Mouse (Mus musculus): ENCODE results near the gene Cuedc2. TPM values are rescaled to one million over a fixed set of nuclear protein-coding genes. Genes with fewer than 3 reads are reported as not detected.

Gene Cuedc2
- total RNA-seq (2021), result 100 to 1,000 TPM; 221 to 222 TPM

DNA sequence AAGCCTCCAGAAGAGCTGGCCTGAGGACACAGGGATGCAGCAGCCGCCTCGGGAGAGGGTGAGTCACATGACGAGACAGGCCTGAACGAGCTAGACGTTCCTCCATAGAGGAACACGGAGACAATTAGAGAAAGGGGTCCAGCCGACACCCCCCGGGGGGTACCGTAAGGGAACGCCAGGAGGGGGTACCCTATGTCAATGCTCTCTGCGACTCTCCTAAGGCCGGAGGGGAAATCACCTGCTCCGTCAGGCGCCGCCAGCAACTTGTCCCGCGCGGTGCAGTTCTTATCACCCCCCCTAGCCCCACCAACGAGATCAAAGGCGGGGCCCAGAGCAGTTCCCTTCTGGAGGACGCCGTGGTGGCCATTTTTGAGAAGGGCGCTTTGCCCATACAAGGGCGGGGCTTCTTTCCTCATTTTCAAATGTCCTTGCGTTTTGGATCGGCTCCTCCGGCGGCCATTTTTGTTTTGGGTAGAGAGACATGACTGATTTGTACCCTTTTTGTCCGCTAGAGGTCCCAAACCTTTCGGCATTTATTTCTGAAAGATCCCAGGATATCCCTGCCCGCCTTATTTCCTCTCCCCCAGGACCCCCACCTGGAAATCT is at the start of gene Cuedc2:
Gene Cuedc2, minus strand, starts transcription at position 372 of the 606 bp plus-strand sequence.
- DNase-seq, result peak; percentile 97
- intact Hi-C loops (cut with DNase I), result no loop called here

DNA sequence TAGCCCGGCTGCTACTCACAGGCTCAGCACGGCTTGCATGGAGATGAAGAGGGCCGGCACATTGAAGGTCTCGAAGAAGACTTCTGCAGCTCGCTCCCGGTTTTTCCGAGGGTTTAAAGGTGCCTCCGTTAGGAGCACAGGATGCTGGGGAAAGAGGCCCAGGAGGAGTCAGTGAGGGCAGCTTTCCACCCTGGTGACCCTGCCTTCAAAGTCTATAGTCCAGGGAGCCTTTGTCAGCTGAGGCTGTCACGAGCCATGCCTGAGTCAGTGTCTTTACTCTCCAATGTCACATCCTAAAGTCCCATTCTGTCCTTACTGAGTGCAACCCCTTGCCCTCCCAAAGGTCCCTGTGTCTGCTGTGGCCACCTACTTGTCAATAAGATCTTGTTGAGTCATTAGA is 43.8 kb upstream of the Cuedc2 start:
- DNase-seq, result no peak
- intact Hi-C loops (cut with DNase I), result no loop called here

DNA sequence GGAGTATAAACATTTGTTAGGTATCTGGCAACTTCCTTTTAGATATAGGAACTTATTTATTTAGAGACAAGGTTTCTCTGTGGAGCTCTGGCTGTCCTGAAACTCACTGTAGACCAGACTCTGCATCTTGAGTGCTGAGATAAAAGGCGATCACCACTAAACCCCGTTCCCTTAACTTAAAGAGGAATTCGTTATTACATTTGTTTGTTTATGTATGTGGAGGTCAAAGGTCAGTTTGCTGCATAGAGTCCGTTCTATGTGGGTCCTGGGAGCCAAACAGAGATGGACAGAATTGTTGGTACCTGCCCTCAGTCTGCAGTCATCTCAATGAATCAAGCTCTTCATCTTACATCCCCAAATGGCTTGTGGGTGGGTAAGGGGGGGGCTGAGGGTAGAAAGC is 37.4 kb upstream of the Cuedc2 start:
- DNase-seq, result no peak
- intact Hi-C loops (cut with DNase I), result no loop called here

DNA sequence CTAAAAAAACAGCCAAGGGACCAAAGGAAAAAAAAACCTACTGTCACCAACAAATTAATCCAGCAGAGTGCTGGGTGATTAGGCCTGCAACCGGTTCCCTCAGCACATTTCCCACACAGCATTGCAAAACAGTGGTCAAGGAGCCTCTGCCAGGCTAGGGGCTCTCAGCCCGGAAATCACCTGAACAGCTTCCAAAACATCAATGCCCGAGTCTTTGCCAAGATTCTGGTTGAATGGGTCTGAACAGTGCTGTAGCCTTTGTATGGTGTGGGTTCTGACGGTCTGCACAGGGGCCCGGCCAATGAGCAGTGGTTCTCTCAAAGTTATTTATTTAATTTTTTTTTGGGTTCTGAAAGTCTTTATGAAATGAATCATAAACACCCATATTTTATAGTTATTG is 37.0 kb upstream of the Cuedc2 start:
- intact Hi-C loops (cut with DNase I), result no loop called here
- peak; percentile 45 for DNase-seq

DNA sequence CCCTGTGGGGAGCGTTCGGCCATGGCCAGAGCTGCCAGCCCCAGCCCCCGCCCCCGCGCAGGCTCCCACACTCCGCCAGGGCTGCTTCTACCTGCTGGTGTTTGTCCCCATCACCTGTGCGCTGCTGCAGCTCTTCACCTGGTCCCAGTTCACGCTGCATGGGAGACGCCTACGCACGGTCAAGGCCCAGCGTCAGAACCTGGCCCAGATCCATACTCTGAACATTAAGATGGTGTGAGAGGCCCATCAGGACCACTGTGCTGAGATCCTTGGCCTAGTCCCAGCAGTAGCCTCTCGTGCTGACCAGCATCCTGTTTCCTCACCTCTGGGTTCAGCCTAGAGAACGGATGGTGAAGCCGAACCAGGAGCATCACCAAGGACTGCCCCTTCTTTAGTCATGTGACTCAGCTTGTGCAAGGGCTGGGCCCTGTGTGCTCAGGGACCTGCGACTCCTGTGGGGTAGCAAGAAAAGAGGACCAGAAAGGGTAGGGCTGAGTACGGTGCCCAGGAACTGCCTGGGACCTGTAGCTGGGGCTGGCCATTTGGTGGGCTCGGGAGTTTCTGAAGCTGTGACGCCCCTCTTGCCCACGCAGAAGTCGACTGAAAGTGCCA is 36.1 kb upstream of the Cuedc2 start:
- intact Hi-C loops (cut with DNase I), result no loop called here
- DNase-seq, result no peak

DNA sequence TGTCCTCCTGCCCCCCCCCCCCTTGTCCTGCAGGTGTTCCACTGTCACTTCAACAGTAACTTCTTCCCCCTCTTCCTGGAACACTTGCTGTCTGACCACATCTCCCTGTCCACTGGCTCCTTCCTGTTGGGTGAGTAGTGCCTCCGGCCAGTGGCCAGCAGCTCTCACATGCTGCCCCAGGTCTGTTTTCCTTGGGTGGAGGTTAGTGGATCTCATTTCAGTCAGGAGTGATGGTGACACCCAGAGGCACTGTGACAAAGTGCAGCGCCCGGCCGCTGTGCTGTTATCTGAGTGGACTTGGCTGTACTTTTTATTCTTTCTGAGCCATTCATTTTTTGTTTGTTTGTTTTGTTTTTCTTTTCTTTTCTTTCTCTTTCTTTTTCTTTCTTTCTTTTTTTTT is 30.7 kb upstream of the Cuedc2 start:
- DNase-seq, result peak; percentile 62
- intact Hi-C loops (cut with DNase I), result no loop called here

DNA sequence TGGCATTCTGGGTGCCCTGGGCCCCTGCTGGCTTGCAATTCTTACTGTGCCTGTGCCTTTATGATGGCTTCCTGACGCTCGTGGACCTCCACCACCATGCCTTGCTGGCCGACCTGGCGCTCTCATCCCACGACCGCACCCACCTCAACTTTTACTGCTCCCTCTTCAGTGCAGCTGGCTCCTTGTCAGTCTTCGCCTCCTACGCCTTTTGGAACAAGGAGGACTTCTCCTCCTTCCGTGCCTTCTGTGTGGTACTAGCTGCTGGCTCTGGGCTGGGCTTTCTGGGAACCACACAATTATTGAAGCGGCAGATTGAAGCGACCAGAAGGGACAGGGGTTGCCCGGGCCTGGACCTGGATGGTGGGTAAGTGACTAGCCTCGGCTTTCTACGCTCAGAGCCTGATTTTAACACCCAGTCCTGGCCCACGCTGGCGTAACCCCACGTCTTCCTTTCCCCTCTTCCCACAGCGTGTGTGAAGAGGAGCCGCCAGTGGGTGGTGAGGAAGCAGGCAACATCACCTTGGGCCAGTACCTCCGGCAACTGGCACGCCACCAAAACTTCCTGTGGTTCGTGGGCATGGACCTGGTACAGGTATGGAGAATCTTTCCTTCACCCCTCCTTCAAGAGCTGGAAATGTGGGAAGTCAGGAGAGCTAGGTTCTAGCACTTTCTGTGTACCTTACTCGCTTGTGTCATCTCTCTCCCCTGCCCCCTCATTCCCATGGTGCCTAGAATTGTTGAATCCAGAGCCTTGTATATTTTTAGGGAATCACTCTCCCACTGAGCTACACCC is 29.5 kb upstream of the Cuedc2 start:
- DNase-seq, result no peak
- intact Hi-C loops (cut with DNase I), result no loop called here

DNA sequence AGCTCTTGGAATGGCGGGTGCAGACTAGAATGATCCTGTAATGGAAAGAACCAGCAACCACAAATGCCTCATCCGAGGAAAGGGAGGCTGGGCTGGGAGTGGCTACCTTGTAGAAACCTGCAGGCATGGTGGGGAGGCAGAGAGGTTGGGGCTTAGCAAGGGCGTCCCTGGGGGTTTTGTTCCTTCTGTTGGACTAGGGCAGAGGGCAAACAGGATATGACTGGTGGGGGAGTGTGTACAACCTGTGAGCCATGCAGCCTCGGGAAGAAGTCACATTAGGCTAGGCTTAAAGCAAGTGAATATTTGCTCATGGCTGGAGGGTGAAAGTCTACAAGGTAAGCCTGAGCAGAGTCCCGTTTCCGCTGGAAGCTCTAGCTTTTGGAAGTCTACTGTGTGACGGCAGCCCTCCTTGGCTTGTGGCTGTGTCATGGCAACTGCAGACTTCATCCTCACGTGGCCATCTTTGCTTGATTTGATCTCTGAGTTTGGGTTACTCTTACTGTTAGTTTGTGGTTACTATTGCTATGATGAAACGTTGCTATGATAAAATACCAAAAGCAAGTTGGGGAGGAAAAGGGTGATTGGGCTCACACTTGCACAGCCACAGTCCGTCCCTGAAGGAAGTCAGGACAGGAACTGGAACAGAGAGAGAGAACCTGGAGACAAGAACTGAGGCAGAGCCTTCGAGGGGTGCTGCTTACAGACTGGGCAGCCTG is 24.9 kb upstream of the Cuedc2 start:
- intact Hi-C loops (cut with DNase I), result no loop called here
- no peak for DNase-seq

DNA sequence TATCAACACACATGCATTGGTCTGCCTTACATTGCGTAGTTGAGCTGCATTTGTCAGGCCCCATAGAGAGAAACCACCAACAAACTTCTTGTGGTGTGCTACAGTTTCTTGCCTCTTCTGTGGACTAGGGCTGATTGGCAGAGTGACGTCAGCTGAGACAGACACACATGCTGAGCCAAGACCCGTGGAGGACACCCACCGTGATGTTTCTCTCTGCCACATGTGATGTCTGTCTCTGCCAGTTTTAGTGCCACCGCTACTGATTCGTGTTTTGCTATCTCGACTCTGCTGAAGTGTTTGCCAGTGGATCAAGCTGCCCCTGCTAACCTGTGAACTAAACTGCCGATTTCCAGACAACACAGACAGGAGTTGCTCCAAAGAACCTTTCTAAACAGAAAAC is 23.6 kb upstream of the Cuedc2 start:
- no peak for DNase-seq
- intact Hi-C loops (cut with DNase I), result no loop called here

DNA sequence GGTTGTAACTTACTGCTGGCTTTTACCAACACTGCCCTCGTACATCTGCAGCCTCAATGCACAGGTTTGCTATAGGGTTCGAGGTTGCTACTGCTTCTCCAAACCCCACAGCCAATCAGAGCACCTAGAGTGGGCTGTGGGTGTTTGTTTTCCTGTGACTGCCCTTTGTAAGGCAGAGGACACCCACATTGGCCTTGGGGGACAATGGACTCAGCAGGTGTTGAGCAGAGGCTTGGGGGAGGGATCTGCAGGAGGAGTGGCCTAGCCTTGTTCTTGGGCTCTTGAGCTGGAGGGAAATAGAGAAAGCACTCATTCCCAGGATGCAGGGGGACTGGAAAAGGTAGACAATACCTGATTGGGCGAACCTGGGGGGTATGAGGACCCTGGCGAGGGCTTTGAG is 19.9 kb upstream of the Cuedc2 start:
- no peak for DNase-seq
- intact Hi-C loops (cut with DNase I), result no loop called here

DNA sequence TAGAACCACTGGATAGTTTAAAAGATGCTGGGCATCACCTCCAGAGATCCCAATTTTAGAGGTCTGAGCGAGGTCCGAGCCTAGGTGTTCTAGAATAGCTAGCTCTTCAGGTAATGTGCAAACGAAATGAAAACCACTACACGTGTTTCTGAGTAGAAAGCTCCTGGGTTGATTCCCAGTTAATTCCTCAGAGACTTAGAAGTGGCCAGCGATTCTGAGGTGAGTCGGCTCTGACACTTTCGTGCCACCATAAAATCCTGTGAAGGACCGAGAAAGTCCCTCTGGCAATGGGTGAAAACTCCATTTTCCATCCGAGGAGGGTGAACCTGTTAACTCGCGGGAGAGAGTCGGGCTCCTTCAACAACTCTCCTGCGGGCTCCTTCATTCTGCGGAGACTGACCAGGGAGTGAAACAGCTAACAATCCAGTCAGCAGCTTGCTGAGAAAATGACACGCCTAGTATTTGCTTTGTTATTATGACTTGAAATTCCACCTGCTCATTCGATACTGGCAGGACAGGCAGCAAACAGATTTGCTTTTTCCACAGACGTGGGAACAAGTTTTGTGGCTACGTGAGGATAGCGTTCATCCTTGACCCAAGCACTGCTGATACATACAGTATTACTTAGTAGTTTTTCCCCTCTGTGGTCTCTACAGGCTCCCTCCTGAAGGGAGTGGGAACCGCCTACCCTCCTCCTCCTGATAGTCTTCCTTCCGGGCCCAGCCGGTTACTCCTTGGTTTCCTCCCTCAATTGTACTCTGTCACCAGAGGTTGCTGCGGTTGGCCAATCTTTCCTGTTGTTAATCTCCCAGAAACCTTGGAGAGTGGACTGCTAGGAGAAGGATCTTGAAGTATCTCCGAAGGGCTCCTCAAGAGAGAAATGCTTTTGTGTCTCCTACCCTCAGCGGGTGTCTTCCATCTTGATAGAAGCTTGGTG is 19.1 kb upstream of the Cuedc2 start:
- intact Hi-C loops (cut with DNase I), result no loop called here
- DNase-seq, result no peak

DNA sequence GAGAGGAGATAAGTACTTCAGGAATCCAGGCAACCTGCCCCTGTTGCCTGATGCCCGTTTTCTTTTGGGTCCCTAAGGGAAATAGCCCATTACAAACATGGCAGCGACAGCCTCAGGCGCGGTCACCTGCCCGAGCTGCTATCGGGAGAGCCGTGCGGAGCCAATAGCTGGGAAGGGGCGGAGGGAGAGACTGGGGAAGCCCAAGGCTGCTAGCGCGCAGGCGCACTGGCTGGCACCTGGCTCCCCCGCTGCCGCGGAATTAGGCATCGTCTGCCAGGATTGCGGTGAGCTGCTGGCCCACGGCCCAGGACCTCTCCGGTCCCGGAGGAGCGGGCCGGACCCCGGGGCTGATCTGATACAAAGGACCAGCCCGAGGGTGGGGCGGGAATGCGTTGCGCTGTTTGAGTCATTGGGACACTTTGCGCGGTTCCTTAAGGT is 18.2 kb upstream of the Cuedc2 start:
- intact Hi-C loops (cut with DNase I), result no loop called here
- peak; percentile 91 for DNase-seq

DNA sequence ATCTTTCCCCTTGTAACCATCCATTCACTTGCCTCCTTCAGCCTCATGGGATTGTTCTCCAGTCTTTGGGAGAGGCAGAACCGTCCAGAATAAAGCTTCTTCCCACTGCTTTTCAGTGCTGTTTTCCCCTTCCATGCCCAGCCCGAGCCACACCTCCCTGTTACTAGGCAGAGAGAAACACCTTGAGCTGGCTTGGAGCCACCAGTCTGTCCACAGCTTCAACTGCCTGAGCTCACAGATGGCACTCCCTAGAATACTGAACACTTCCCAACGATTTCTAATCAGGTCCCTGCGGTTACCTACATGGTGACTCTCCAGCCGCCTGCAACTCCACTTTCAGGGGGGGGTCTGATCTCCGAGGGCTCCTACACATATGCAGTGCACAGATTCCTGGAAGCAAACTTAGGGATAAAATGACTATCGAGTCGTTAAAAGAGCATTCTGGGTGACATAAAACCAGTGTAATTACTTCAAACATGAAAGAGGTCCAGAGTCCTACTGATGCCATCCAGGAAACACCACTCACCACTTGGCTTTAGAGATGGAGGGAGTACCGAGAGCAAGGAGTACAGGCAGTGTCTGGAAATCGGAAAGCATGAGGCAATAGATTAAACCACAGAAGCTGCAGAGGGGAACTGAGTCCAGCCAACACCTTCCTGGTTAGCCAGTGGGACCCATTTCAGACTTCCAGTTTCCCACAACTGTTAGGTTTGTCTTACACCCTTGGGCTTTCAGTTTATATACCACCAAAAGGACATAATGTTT is 11.8 kb upstream of the Cuedc2 start, which contains the start of gene 2310034G01Rik:
Gene 2310034G01Rik, minus strand, starts transcription at position 135 of the 765 bp plus-strand sequence.
- intact Hi-C loops (cut with DNase I), result no loop called here
- DNase-seq, result no peak

DNA sequence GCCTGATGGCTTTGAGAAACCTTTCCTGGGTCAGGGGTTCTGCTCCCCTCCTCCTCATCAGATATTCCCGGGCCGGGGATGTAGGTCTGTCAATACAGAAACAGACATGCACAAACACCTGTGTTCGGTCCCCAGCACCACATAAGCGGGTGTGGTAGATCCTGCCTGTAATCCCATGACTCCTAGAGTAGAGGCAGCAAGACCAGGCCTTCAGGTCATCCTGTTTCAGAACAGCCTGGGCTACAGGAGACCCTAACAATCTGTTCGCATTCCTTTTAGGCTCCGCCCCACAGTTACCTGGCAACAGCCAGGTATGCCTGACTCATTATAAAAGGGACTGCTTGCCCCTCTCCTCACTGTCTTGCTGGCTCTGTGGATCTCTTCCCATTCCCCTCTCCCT is 11.0 kb upstream of the Cuedc2 start:
- no peak for DNase-seq
- intact Hi-C loops (cut with DNase I), result loop anchor here (10.0 kb wide), 1 partner anchor 95 kb away; no protein-coding TSS in a partner anchor

DNA sequence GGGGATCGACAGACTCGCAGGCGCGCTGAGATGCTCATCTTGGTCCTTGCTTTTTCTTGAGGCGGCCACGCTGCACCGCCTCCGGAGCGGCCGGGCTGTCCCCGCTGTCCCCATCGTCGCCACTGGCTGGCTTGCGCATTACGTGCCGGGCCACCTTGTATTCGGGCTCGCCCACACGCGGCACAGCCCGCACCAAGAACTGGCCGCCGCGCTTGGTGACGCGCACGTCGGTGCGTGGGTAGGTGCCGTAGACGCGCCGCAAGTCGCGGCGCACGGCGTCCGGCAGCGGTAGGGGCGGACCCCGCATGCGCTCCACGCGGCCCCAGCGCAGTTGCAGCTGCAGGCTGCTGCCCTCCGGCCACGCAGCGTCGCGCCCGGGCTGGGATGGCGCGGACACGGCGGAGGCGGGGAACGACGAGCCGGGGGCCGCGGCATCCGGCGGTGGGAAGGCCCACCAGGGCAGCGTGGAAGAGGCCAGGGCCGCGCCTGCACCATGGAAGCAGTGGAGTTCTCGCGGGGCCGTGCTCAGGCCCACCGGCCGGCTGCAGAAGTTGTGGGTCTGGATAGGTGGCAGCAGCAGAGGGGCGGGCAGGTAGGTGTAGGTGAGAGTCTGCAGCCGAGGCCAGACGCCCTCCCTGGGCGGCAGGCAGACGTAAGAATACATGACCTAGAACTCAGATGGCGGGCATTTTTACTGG is 10.4 kb upstream of the Cuedc2 start:
- intact Hi-C loops (cut with DNase I), result loop anchor here (10.0 kb wide), 1 partner anchor 96 kb away; no protein-coding TSS in a partner anchor

DNA sequence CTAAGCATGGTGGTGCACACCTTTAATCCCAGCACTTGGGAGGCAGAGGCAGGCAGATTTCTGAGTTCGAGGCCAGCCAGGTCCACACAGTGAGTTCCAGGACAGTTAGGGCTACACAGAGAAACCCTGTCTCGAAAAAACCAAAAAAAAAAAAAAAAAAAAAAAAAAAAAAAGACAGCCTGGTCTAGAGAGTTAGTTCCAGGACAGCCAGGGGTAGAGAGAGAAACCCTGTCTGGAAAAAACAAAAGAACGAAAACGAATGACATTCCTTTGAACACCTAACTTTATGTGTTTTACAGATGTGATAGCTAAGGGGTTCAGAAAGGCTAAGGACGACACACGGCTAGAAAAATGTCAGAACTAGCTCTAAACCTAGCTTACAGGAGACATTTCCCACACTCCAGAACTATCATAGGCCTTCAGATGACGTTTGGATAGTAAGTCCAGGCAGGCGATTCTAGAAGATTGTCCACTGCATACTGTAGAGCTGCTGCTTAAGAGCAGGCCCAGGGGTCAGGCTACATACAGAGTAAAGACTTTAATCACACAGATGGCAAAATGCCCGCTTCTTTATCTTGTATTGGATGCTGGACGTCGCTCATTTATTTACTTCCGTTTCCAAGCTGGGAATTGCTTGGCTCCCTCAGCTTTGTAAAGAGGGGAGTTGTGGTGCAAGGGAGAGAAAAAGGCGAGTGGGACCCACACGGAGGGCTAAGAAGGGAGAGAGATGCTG is 9.6 kb upstream of the Cuedc2 start:
- intact Hi-C loops (cut with DNase I), result loop anchor here (10.0 kb wide), 1 partner anchor 97 kb away; no protein-coding TSS in a partner anchor

More for the DNA sequence above, 10.4 kb upstream of the Cuedc2 start:
- DNase-seq, result peak; percentile 85

DNA sequence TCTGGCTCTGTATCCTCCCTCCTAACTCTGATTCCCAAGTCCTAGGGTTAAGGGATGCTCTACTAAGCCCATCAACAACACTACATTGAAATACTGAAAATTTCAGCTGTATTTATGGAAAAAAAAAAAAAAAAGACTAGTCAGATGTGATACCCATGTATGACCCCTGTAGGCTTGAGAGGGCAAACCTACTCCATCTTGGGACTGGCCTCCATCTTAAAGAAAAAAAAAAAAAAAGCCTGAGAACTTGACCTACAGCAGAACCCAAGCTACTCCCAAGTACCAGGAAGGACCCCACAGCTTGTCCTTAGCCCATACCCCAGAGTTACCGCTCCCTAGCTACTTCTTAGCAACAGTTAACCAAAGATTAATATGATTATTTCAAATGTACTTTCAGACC is 8.6 kb upstream of the Cuedc2 start:
- DNase-seq, result no peak
- intact Hi-C loops (cut with DNase I), result loop anchor here (10.0 kb wide), 1 partner anchor 98 kb away; no protein-coding TSS in a partner anchor

More for the DNA sequence above, 9.6 kb upstream of the Cuedc2 start:
- DNase-seq, result no peak
